Mouse (Mus musculus): ENCODE data around the gene Igdcc3. TPM values are rescaled to one million over a fixed set of nuclear protein-coding genes. Genes with fewer than 3 reads are reported as not detected.
"Not testable (repeated sequence)": the region's sequence is repeated elsewhere in the genome, so short reads cannot be mapped to it uniquely, and the experiment has no call there.

Igdcc3 gene
- total and polyA plus RNA-seq, 3 experiments, result 0.21 to 0.26 TPM; not detected in 1

GRCm38 (mm10) chr9:65220398-65220797 lies 79.4 kb downstream of the Igdcc3 start:
- DNase-seq (ENCODE audit: extremely low read depth); H3K4me3 ChIP-seq (replicated peaks in 1 of 3; ENCODE audit: low read depth in 2 of 3, low read length in 2 of 3, poor library complexity in 1 of 3); H3K9ac ChIP-seq (ENCODE audit: insufficient read depth, low read depth); H3K79me2 ChIP-seq (replicated peaks; ENCODE audit: control insufficient read depth, extremely low read depth, insufficient read depth, poor library complexity, severe bottlenecking); H3K27ac ChIP-seq (ENCODE audit: insufficient read depth, low read depth); dilution Hi-C loops (cut with MboI; ENCODE audit: extremely low pct_ligation_motif_present, extremely low pct_unique_long_range_greater_than_20kb, low sequenced_read_pairs); H3K4me2 ChIP-seq (ENCODE audit: insufficient read depth, low read depth, poor library complexity, severe bottlenecking); H3K27me3 ChIP-seq (replicated peaks); H3K9me3 ChIP-seq (replicated peaks; ENCODE audit: low read length); H3K36me3 ChIP-seq (replicated peaks in 1 of 2; ENCODE audit: control insufficient read depth in 1 of 2, insufficient read depth in 1 of 2, low read length in 1 of 2): not testable (repeated sequence)
- TF ChIP-seq CTCF (conservative IDR thresholded peaks at IDR 0.05 in 1 of 2, IDR thresholded peaks at IDR 0.05 in 1 of 2; ENCODE audit: low read depth in 2 of 2, low read length in 2 of 2), result peak in 1 of 2 experiments; percentile 25; a peak in 2 of 4 replicates
- in situ Hi-C loops (cut with MboI; ENCODE audit: low pct_ligation_motif_present, low pct_unique_long_range_greater_than_20kb, low sequenced_read_pairs), result loop anchor here (10.0 kb wide), 2 partner anchors 54 to 204 kb away; partner anchors contain the start of gene Slc51b
- peaks cover 0 to 13% of the 10 kb centered on the region in 2 experiments; a peak in 2 of 4 replicates for H3K4me1 ChIP-seq (ENCODE audit: control insufficient read depth in 1 of 2, insufficient read depth in 2 of 2)

- Histone ChIP-seq H3K9ac (ENCODE audit: insufficient read depth, low read depth) (no peak overlapping the region), H3K27me3 (replicated peaks) (no peaks in the 10 kb centered on the region), H3K9me3 (replicated peaks; ENCODE audit: low read length) (no peaks in the 10 kb centered on the region), H3K36me3 (replicated peaks in 1 of 2; ENCODE audit: control insufficient read depth in 1 of 2, insufficient read depth in 1 of 2, low read length in 1 of 2) (no peaks in the 10 kb centered on the region), H3K79me2 (replicated peaks; ENCODE audit: control insufficient read depth, extremely low read depth, insufficient read depth, poor library complexity, severe bottlenecking) (no peaks in the 10 kb centered on the region), H3K4me1 (ENCODE audit: control insufficient read depth in 1 of 2, insufficient read depth in 2 of 2) (no peaks in the 10 kb centered on the region), H3K4me3 (replicated peaks in 1 of 3; ENCODE audit: low read depth in 2 of 3, low read length in 2 of 3, poor library complexity in 1 of 3) (no peak overlapping the region), H3K27ac (ENCODE audit: insufficient read depth, low read depth) (no peak overlapping the region), H3K4me2 (ENCODE audit: insufficient read depth, low read depth, poor library complexity, severe bottlenecking) (no peak overlapping the region)
- TF ChIP-seq NRF1 (IDR thresholded peaks at IDR 0.05; ENCODE audit: low read depth, low read length) (no peak), POLR2AphosphoS2 (IDR thresholded peaks at IDR 0.05; ENCODE audit: low read depth, low read length) (no peak), JUN (IDR thresholded peaks at IDR 0.05; ENCODE audit: insufficient read depth, low read depth, low read length) (no peak), NELFE (IDR thresholded peaks at IDR 0.05; ENCODE audit: low read depth, low read length) (no peak), RCOR1 (conservative IDR thresholded peaks at IDR 0.05; ENCODE audit: low read depth, low read length) (no peak), CHD1 (IDR thresholded peaks at IDR 0.05; ENCODE audit: low read depth, low read length) (no peak), ZMIZ1 (IDR thresholded peaks at IDR 0.05; ENCODE audit: low read depth, low read length) (no peak), ZNF384 (IDR thresholded peaks at IDR 0.05; ENCODE audit: low read depth, low read length) (no peak), ETS1 (conservative IDR thresholded peaks at IDR 0.05; ENCODE audit: low read depth, low read length) (no peak)
- in situ Hi-C loops (cut with MboI; ENCODE audit: low pct_ligation_motif_present, low pct_unique_long_range_greater_than_20kb, low sequenced_read_pairs) (loop anchor here (10.0 kb wide), 2 partner anchors 51 to 201 kb away; partner anchors contain the start of gene Slc51b), dilution Hi-C loops (cut with MboI; ENCODE audit: extremely low pct_ligation_motif_present, extremely low pct_unique_long_range_greater_than_20kb, low sequenced_read_pairs) (no loop called here)
- no peak for DNase-seq (ENCODE audit: extremely low read depth)
Observed at GRCm38 (mm10) chr9:65223927-65224326, 82.9 kb downstream of the Igdcc3 start.

GRCm38 (mm10) chr9:65225795-65226194 lies 84.8 kb downstream of the Igdcc3 start:
- no peak overlapping the region for H3K9ac ChIP-seq (ENCODE audit: insufficient read depth, low read depth)
- dilution Hi-C loops (cut with MboI; ENCODE audit: extremely low pct_ligation_motif_present, extremely low pct_unique_long_range_greater_than_20kb, low sequenced_read_pairs), result no loop called here
- in situ Hi-C loops (cut with MboI; ENCODE audit: low pct_ligation_motif_present, low pct_unique_long_range_greater_than_20kb, low sequenced_read_pairs), result loop anchor here (10.0 kb wide), 2 partner anchors 49 to 199 kb away; partner anchors contain the start of gene Slc51b

More at GRCm38 (mm10) chr9:65225795-65226194, 84.8 kb downstream of the Igdcc3 start:
- Histone ChIP-seq H3K4me3 (replicated peaks in 1 of 3; ENCODE audit: low read depth in 2 of 3, low read length in 2 of 3, poor library complexity in 1 of 3) (no peak overlapping the region), H3K9me3 (replicated peaks; ENCODE audit: low read length) (no peaks in the 10 kb centered on the region), H3K36me3 (replicated peaks in 1 of 2; ENCODE audit: control insufficient read depth in 1 of 2, insufficient read depth in 1 of 2, low read length in 1 of 2) (peaks cover 1 to 2% of the 10 kb centered on the region in 2 experiments), H3K4me1 (ENCODE audit: control insufficient read depth in 1 of 2, insufficient read depth in 2 of 2) (no peaks in the 10 kb centered on the region), H3K79me2 (replicated peaks; ENCODE audit: control insufficient read depth, extremely low read depth, insufficient read depth, poor library complexity, severe bottlenecking) (no peaks in the 10 kb centered on the region), H3K27me3 (replicated peaks) (no peaks in the 10 kb centered on the region), H3K4me2 (ENCODE audit: insufficient read depth, low read depth, poor library complexity, severe bottlenecking) (no peak overlapping the region), H3K27ac (ENCODE audit: insufficient read depth, low read depth) (no peak overlapping the region)
- no peak for DNase-seq (ENCODE audit: extremely low read depth)
- TF ChIP-seq TBP (conservative IDR thresholded peaks at IDR 0.05; ENCODE audit: low read depth, low read length) (no peak), TCF12 (IDR thresholded peaks at IDR 0.05; ENCODE audit: low read depth, low read length) (no peak), RAD21 (IDR thresholded peaks at IDR 0.05; ENCODE audit: low read depth, low read length) (peak; percentile 70), NELFE (IDR thresholded peaks at IDR 0.05; ENCODE audit: low read depth, low read length) (no peak), CTCF (conservative IDR thresholded peaks at IDR 0.05 in 1 of 2, IDR thresholded peaks at IDR 0.05 in 1 of 2; ENCODE audit: low read depth in 2 of 2, low read length in 2 of 2) (peak; percentile 76 to 78), MAZ (IDR thresholded peaks at IDR 0.05; ENCODE audit: low read depth, low read length) (no peak), JUND (conservative IDR thresholded peaks at IDR 0.05; ENCODE audit: low read depth, low read length) (no peak), USF1 (IDR thresholded peaks at IDR 0.05; ENCODE audit: low read depth, low read length) (no peak), POLR2A (IDR thresholded peaks at IDR 0.05; ENCODE audit: low read depth, low read length) (no peak), MEF2A (IDR thresholded peaks at IDR 0.05; ENCODE audit: borderline replicate concordance, low read depth, low read length) (no peak), SMC3 (IDR thresholded peaks at IDR 0.05; ENCODE audit: low read depth, low read length) (peak; percentile 57)

Measured in CH12.LX (cell line).